Mouse (Mus musculus) erythroblast, embryonic 14.5 days (primary cell): ENCODE results near the gene Kcnk13.

Source experiments
- GATA1 ChIP-seq: IDR thresholded peaks from 2 replicates; pipeline ENCODE4 v1.6.1; 2012; ENCODE audit warnings: low read length, inconsistent platforms, mixed read lengths
- TAL1 ChIP-seq: IDR thresholded peaks from 3 replicates; pipeline ENCODE4 v1.6.1; 2012; ENCODE audit warnings: low read length, inconsistent platforms, mixed read lengths

DNA sequence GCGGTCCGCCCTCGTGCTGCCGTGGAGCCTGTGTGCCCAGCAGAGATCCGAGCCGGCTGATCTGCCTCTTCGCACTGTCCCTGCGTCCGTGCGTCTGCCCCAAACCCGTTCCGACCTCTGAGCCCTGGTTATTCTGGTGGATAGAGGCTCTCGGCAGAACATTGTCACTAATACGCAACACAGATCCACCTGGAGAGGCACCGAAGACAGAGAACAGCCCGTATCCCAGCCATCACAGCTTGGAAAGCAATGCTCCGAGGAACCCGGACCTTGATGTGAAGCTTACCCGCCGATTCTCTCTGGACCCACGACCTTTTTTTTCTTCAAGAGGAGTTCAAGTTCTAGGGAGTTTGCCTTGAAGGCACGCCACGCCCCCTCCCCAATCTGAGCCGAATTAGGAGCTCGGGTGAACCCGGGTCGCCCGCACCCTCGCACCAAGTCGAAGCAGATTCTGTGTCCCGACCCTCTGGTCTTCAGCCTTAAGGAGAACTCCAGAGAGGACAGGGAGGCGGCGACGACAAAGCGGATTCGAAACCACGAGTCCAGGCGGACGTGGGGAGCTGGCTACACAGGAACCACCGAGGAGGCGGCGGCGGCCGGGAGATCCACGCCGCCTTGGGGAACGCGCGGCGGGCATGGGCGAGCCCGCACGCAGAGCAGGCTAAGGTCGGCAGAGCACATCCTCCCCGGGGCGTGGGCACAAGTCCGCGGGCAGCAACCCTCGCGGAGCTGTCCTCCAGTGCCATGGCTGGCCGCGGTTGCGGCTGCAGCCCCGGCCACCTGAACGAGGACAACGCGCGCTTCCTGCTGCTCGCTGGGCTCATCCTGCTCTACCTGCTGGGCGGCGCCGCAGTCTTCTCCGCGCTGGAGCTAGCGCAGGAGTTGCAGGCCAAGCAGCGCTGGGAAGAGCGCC, 1.2 kb downstream of the Kcnk13 start:
- TF ChIP-seq GATA1 (no peak), TAL1 (no peak)
